Mouse (Mus musculus) megakaryocyte, embryonic 14.5 days (primary cell): ENCODE results near the gene Alox12b.

Source experiments
- FLI1 ChIP-seq: IDR thresholded peaks from 2 replicates; pipeline ENCODE4 v1.6.1; 2012; ENCODE audit warnings: low read length, inconsistent platforms, mixed read lengths
- GATA1 ChIP-seq: IDR thresholded peaks from 3 replicates; pipeline ENCODE4 v1.6.1; 2012; ENCODE audit warnings: mixed read lengths, low read length, inconsistent platforms, borderline replicate concordance

- TF ChIP-seq FLI1, result no peak
- TF ChIP-seq GATA1, result no peak
Measured at GRCm38 (mm10) chr11:69148451-69148960, 8.3 kb upstream of the Alox12b start.
